Mouse (Mus musculus) G1E (cell line): ENCODE data around the gene Rap1gds1.

Experiments used
- CTCF ChIP-seq: IDR thresholded peaks from 2 replicates; pipeline ENCODE4 v1.5.1; 2012; ENCODE audit warnings: low read depth, low read length, inconsistent platforms, mixed read lengths
- GATA1 ChIP-seq: IDR thresholded peaks from 2 replicates; pipeline ENCODE4 v1.6.1; 2012; ENCODE audit warnings: borderline replicate concordance, low read length, inconsistent platforms, mixed read lengths
- POLR2AphosphoS5 ChIP-seq: IDR thresholded peaks from 2 replicates; pipeline ENCODE4 v1.6.1; 2012; ENCODE audit warnings: low read depth, low read length, inconsistent platforms; ENCODE audit not compliant: insufficient replicate concordance

GRCm38 (mm10) chr3:138876418-138876817 is 198.6 kb downstream of the Rap1gds1 start:
- no peak for TF ChIP-seq CTCF
- no peak for TF ChIP-seq POLR2AphosphoS5
- TF ChIP-seq GATA1, result no peak
